Mouse (Mus musculus) splenic B cell, adult 2 months (primary cell): ENCODE results near the gene Cdk19.
"Not testable (repeated sequence)": the region's sequence is repeated elsewhere in the genome, so short reads cannot be mapped to it uniquely, and the experiment has no call there.

ENCODE experiments used
- DNase-seq: peaks from one replicate; pipeline ENCODE4 v3.0.0-alpha.2; 2011; ENCODE audit warnings: low read depth, low spot score
- H3K27me3 ChIP-seq: 2 replicates; pipeline ENCODE4 v1.6.1; 2012; ENCODE audit warnings: mild to moderate bottlenecking, low read length, moderate library complexity, mixed read lengths; ENCODE audit not compliant: control insufficient read depth, poor library complexity, insufficient read depth, severe bottlenecking
- H3K36me3 ChIP-seq: 2 replicates; pipeline ENCODE4 v1.6.1; 2012; ENCODE audit warnings: mild to moderate bottlenecking, low read length, moderate library complexity, mixed read lengths; ENCODE audit not compliant: control insufficient read depth, poor library complexity, insufficient read depth, severe bottlenecking

Cdk19 gene

DNA sequence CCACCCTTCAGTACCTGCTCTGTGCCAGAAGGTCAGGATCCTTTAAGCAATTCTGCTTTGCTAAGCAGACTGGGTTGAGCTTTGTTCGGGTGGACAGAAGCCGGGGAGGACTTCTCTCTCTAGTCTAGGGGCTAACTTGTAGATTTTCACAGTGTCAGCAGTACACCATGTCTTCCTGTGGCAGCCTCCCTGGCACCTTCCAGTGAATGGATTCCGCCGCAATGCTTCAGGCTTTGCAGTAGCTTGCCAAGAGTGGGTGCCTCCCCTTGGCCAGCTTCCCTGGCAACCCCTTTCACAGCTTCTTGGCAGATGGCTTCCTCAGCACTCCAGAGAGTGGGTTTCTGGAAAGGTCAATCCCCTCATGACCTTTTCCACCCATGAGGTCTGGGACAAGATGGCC is 180.2 kb downstream of the Cdk19 start:
- Histone ChIP-seq H3K36me3 (no peaks in the 10 kb centered on the region), H3K27me3 (no peaks in the 10 kb centered on the region)
- DNase-seq = no peak

- Histone ChIP-seq H3K27me3 (no peaks in the 10 kb centered on the region), H3K36me3 (no peaks in the 10 kb centered on the region)
- no peak for DNase-seq
Measured at GRCm38 (mm10) chr10:40521579-40521978, 182.2 kb downstream of the Cdk19 start.

DNA sequence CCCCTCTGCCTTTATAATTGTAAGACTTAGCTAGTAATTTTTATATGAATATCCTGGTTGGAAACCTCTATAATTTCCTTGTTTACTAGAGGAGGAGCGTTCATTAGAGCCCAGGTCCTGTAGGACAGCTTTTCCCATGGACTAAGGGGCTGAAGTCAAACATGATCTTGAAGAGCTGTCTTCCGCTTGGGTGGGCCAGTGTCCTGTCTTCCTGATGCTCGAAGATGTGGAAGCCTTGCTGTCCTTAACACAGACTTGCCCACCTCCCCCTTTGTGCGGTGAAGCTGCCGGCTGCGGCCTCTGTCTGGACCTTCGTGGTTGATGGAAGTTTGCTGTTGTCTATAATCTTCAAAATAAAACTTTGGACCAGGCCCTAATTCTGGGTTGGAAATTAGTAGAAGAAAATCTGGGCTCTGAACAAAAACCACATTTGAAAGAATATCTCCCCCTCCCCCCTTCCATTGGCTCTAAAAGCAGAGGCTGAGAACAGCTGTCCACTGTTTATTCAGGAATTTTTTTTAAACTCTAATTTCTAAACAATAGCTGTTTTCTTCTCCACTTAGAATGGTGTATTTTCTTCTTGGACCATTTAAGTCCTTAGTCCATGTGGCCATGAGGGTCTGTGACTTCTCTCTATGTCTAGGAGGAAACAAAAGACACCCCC is 184.1 kb downstream of the Cdk19 start:
- H3K36me3 ChIP-seq = no peaks in the 10 kb centered on the region
- H3K27me3 ChIP-seq = no peaks in the 10 kb centered on the region
- no peak for DNase-seq

DNA sequence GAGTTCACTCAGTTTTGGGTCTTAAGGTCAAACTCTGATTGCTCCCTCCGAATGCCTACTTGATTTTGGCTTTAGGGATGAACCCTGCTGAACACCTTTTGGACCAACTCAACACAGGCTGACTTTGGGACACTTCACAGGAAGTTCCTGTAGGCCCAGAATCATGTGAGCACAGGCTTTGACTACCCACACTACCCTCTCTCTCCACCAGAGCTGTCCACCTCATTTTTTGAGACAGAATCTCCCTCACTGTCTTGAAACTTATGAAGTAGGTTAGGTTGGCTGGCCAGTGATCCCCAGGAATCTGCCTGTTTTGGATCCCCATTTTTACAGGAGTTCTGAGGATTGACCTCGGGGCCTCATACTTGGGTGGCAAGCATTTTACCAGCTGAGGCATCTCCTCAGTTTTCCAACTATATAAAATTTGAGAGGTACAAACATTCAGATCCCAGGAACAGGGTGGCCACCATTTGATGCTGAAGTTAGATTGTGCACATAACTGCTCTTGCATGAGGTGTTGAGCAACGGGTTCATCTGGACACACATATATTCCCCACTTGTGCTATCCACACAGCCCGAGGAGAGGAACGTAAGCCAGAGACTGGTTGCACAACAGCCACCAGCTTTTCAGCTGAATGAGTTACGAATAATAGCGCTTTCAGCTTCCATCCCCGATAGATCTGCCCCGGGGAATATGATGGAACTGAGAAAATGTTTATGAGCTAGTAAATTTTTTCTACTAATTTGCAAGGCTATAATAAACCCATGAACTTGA is 184.9 kb downstream of the Cdk19 start:
- DNase-seq = peak; percentile 28
- Histone ChIP-seq H3K27me3 (no peaks in the 10 kb centered on the region), H3K36me3 (no peaks in the 10 kb centered on the region)

DNA sequence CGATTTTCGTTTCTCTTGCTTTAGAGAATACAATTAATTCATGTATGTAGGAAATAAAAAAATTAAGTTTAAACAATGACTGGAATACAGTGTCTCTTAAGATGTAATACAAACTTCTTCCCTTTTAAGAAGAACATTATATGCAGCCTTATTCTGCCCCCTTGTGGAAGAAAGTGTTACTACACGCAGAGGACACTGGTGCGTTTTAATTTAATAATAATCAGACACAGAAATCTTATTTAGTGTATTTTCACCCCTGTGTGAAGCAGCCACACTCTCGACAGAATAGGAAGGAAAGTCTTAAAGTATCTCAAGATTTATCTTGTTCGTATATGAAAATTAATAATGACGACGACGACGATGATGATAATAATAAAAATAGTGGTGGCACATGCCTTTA is 185.6 kb downstream of the Cdk19 start:
- DNase-seq = peak; percentile 90
- H3K27me3 ChIP-seq = no peaks in the 10 kb centered on the region
- no peaks in the 10 kb centered on the region for H3K36me3 ChIP-seq

GRCm38 (mm10) chr10:40525616-40526155 is 186.3 kb downstream of the Cdk19 start:
- Histone ChIP-seq H3K36me3 (no peaks in the 10 kb centered on the region), H3K27me3 (no peaks in the 10 kb centered on the region)
- peak; percentile 23 for DNase-seq

GRCm38 (mm10) chr10:40526301-40526761 is 187.0 kb downstream of the Cdk19 start:
- DNase-seq = no peak
- no peaks in the 10 kb centered on the region for H3K27me3 ChIP-seq
- H3K36me3 ChIP-seq = no peaks in the 10 kb centered on the region

- H3K27me3 ChIP-seq = no peaks in the 10 kb centered on the region
- no peak for DNase-seq
- H3K36me3 ChIP-seq = no peaks in the 10 kb centered on the region
Measured at GRCm38 (mm10) chr10:40526986-40527385, 187.6 kb downstream of the Cdk19 start.

- DNase-seq = peak; percentile 70
- Histone ChIP-seq H3K36me3 (no peaks in the 10 kb centered on the region), H3K27me3 (no peaks in the 10 kb centered on the region)
Measured at GRCm38 (mm10) chr10:40527573-40527972, 188.2 kb downstream of the Cdk19 start.

DNA sequence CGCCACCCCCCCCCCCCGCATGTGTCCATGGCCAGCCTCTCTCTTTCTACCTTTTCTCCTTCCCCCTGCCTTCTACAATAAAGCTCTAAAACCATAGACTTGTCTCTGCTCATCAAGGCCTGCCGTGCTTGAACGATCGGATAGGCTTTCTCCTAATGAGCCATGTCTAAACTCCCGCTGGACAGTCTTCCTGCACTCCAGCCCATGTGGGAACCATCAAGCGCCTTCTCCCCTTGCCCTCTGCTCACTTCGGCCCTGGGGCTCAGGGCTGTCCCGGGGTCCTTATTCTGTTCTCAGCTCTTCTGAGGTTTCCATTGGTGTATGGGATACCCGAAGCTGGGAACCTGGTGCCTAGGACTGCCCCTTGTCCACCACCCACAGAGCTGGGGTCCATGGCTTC is 189.3 kb downstream of the Cdk19 start:
- DNase-seq = no peak
- H3K27me3 ChIP-seq = no peaks in the 10 kb centered on the region
- no peaks in the 10 kb centered on the region for H3K36me3 ChIP-seq

- no peaks in the 10 kb centered on the region for H3K36me3 ChIP-seq
- DNase-seq = peak; percentile 85
- no peaks in the 10 kb centered on the region for H3K27me3 ChIP-seq
Measured at GRCm38 (mm10) chr10:40529617-40530016, 190.3 kb downstream of the Cdk19 start.

- H3K27me3 ChIP-seq = no peaks in the 10 kb centered on the region
- no peaks in the 10 kb centered on the region for H3K36me3 ChIP-seq
- no peak for DNase-seq
Measured at GRCm38 (mm10) chr10:40530661-40531060, 191.3 kb downstream of the Cdk19 start.

GRCm38 (mm10) chr10:40532586-40532985 is 193.2 kb downstream of the Cdk19 start:
- DNase-seq, H3K36me3 ChIP-seq, H3K27me3 ChIP-seq: not testable (repeated sequence)
